Mouse (Mus musculus) T-cell, adult 66 days (primary cell): Measurements from ENCODE around the gene Cd48. TPM values are rescaled to one million over a fixed set of nuclear protein-coding genes. Genes with fewer than 3 reads are reported as not detected.

Source experiments
- total RNA-seq, 2 experiments: library from RNA; stranded (reverse); gene quantifications; 3 replicates in 1 of 2; 4 replicates in 1 of 2; pipeline ENCODE4 v1.2.4; 2023

Cd48 gene
- 100 to 1,000 TPM; 136 to 156 TPM for total RNA-seq

GRCm38 (mm10) chr1:171681531-171682299 is at the start of gene Cd48:
Gene Cd48 (plus strand): TSS chr1:171682009.

GRCm38 (mm10) chr1:171652734-171653133 is 29.1 kb upstream of the Cd48 start, which contains the start of gene Slamf7:
Gene Slamf7 (minus strand): TSS chr1:171653035.

Other genes with a start within 250 kb of the Cd48 start
- under 1 TPM in 1 of 2 experiments, not detected in 1; 0.92 TPM for gene F11r, start 244.5 kb upstream of the Cd48 start, total RNA-seq
- 1 to 10 TPM; 6.1 to 6.6 TPM for gene Alyref2, start 178.5 kb upstream of the Cd48 start, total RNA-seq
- not detected for gene Itln1, start 146.7 kb upstream of the Cd48 start, total RNA-seq
- gene Cd244a, start 122.8 kb upstream of the Cd48 start, total RNA-seq: 1 to 10 TPM; 2.4 to 3.6 TPM
- gene Ly9, start 74.6 kb upstream of the Cd48 start, total RNA-seq: 100 to 1,000 TPM; 126 to 138 TPM
- 10 to 100 TPM in 1 of 2 experiments, 1 to 10 TPM in 1; 9.2 to 18.3 TPM for gene Slamf7, start 29.0 kb upstream of the Cd48 start, total RNA-seq
- 10 to 100 TPM; 23.9 to 28.9 TPM for gene Slamf1, start 85.1 kb downstream of the Cd48 start, total RNA-seq
- gene Cd84, start 157.7 kb downstream of the Cd48 start, total RNA-seq: 100 to 1,000 TPM; 141 to 142 TPM
- 10 to 100 TPM; 29.2 to 30.9 TPM for gene Gm10521, start 213.7 kb downstream of the Cd48 start, total RNA-seq
- 100 to 1,000 TPM; 141 to 174 TPM for gene Slamf6, start 235.5 kb downstream of the Cd48 start, total RNA-seq